Mouse (Mus musculus): ENCODE measurements around the gene Neurl1b. TPM values are rescaled to one million over a fixed set of nuclear protein-coding genes. Genes with fewer than 3 reads are reported as not detected.

Neurl1b gene
- total RNA-seq, 2 experiments from 2014 or later: 2.6 to 4.1 TPM

DNA sequence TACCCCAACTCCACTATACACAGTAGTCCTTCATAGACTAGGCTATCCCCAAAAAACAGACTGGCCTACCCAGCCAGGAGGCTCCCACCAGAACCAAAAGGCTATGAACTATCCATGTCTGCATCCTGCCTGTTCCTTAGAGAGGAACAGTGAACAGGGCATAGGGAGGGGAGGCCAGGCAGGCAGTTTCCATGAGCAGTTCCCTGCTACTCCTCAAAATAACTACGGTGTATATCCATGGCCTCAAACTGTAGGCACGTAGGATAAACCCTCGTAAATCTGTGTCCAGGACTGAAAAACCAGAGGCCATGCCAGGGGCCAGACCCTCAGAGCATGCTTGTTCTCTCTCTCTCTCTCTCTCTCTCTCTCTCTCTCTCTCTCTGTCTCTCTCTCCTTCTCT, 17.9 kb upstream of the Neurl1b start:
- no peak for DNase-seq

DNA sequence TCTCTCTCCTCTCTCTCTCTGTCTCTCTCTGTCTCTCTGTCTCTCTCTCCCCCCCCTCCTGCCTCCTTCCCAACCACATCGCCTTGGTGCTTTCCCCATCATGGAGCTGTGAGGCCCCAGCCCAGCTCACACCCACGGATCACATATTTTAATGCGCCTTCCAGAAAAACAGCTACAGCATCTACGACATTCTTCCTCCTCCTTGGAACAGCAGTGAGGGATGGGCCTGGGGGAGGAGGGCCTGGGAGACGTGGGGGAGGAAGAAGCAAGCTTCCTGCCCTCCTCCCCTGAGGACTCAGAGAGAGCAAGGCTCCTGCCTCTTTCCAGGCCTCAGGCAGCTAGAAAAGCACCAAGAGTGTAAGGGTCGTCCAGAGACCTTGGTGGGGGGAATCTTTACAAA, 17.3 kb upstream of the Neurl1b start:
- peak; percentile 76 for DNase-seq

GRCm38 (mm10) chr17:26405340-26406100, 9.1 kb upstream of the Neurl1b start:
- no peak for DNase-seq

DNA sequence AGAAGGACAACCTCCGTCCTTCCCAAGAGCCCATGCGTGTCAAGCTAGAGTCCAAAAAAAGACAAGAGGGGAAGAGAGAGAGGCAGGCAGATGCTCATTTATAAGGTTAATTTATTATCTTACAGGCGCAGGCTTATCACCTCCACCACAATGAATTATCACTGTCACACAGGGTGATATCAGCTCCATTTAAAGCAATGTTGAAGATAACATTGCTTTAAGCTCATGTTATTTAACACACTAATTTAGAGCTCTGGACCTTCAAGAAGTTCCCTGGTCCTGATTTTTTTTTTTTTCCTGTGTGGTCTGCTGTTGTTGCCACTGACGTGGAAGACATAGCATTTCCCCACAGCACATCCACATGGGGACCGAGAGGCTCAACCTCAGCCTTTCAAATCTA, 1.7 kb upstream of the Neurl1b start:
- no peak for DNase-seq

- DNase-seq: no peak
These were observed 476 bp upstream of the Neurl1b start for GRCm38 (mm10) chr17:26414184-26414522.

- no peak for DNase-seq
These were observed 781 bp downstream of the Neurl1b start for GRCm38 (mm10) chr17:26415355-26415865.

DNA sequence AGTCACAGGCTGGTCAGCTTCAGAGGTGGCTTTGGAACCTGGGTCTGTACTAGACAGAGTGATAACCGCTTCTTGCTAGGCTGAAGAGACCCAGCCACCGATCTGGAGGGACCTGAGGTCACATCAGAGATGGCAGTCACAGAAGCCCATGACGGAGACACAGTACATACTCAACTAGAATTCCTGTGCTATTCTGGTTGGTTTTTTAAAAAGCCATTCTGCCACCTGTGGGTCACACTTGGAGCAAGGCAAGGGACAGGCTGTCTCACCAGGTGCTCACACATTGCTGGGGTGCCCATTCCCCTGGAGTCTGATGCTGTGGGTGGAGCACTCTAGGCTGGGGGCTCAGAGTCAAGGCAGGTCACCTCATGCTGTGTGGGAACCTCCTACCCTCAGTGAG, 1.5 kb downstream of the Neurl1b start:
- no peak for DNase-seq

DNA sequence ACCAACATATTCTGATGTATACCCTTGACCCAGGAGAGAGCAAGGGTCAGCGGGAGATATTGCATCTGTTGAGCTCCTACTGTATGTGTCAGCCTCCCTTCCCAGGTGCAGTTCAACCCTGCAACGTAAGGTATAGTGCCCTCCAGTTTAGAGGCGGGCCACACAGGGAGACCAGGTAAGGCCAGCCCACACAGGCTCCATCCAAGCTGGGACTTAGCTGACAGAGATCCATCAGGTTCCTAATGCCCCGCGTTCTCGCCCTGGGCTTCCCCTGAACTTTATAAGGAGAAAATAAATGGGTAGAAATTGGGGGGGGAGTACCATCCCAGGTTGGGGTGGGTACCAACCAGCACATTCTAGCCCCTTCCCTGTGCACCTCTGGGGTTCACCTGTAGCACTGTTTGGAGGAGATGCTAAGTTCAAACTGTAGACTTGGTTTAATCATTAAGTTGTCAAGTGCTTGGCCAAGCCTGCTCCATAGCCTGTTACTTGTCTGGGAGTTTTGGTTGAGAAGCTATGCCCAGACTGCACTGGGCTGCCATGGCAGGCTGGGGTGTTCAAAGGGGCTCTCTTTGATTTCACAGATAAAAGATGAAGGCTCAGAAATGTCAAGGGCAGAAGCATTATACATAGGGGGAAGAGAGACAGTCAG, 3.3 kb downstream of the Neurl1b start:
- DNase-seq: no peak

DNA sequence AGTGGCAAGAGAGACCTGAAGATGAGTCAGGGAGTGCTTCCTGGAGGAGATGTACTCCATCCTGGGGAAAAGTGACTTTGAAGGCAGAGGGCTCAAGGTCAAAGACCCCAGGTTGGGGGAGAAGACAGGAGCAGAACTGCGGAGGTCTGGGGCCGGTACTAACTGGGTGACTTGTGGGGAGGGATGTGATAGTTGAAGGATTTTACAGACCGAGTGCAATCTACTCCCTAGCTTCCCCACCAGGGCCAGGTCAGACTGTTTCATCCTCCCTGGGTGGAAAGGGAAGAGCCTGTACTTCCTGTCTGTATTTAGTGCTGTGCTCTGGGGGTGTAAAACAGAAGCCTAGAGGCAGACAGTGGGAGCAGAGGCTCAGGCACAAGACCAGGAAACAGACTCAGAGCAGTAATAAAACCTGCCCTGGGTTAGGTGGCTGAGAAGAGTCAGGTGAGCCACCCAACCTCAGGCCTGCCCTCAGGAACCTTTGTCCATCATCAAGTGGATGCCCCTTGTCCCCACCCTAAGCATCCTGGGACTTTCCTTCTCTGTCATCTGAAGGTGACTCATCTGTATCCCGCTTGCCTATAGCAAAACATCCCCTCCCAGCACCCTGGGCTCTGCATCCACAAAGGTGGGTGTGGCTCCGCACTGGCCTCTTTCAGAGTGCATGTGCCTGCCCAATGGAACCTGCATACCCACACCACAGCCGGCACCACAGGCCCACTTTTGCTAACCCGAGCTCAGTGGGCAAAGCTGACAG, 6.0 kb downstream of the Neurl1b start:
- no peak for DNase-seq

DNA sequence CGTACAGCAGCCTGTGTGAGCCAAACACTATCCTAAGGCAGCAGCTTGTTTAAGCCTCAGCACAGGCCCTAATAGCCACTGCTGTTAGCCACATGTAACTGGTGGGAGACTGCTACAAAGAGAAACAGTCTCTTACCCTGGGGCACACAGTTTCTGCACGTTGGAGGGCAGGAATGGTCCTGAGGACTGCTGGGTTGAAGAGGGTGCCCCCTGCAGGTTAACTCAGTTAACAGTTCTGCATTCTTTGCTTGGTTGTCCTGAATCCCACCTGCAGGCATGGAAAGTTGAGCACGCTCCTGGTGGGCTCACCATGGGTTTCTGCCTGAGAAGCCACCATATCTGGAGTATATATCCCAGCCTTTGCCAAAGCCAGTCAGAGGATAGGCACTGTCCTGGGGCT, 6.9 kb downstream of the Neurl1b start:
- DNase-seq: no peak

DNA sequence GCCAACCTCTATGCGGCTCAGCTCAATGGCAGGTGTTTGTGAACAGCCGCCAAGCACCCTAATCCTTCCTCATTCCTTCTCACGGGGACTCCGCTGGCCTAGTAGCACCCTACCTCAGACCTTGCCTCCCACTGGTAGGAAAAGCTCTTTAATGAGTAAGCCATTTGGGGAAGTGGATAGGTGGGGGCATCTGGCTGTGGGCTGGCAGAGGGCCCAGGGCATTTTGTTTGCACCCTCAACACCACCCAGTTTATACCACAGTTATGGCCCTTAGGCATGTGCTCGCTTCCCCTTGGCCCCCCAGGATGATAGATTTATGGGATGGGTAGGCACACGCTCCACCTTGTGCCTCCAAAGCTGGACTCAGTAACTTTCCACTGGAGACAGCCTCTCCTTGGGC, 7.8 kb downstream of the Neurl1b start:
- DNase-seq: no peak

DNA sequence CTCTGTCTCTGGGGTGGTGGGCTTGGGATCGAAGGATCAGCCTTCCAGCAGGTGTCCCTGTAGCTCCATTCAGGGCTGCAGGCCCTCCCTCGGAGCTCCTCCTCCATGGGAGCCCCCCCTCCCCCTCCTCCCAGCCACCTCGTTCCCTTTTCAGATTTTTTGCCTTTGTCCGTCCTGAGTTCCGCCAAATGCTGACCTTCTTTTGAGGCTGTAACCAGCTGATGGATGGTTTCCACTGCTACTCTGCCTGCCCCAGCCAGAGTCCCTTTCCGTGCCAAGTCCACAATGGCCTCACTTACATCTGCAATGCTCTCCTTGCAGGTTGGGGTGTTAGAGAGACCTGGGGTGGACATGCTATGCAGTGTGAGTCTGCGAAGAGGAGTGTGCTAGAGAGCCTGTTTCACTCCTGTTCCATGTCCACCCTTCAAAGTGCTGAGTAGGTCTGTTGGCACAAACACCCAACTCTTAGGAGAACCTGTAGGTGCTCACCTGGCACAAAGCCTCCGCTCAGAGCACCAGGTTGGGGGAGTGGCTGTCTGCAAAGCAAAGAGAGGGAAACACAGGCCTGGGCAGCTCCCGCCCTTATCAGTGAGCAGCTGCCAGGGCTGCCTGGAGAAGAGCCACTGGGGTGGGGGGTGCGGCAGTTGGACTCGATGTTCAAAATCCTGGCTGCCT, 9.5 kb downstream of the Neurl1b start:
- peak; percentile 37 for DNase-seq

DNA sequence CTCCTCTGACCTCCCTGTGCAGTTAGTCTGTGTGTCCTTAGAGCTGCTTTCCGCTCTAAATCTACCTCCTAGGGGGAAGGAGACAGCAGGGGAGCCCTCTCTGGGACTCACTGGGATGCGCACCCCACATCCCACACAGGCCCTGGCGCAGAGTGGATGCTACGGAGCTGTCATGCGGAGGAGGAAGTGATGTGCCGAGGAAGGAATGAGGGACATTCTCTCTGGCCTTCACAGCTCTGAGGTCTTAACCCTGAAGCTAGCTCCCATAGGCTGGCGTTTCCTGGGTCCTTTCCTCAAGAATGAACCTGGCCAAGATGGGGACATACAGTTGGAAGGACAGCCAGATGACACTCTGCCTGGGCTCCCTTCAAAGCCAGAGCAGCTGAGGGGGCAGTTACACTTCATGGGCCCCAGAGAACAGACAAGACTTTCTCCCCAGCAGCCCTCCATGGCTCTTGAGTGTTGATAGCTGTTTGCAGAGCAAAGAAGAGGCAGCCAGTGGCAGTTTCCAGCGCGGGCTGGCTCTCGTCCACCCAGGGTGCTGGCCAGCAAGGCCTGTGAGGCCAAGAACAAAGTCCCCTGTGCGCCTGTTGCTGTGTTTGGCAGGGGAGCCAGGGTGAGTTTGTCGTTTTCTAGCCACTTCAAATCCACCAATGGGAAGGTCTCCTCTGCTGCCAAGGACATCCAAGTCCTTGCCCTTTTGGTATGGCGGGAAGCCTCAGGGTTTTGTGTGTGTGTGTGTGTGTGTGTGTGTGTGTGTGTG, 10.5 kb downstream of the Neurl1b start:
- DNase-seq: peak; percentile 85

GRCm38 (mm10) chr17:26433295-26433694, 18.7 kb downstream of the Neurl1b start:
- no peak for DNase-seq

GRCm38 (mm10) chr17:26437089-26437815, 22.6 kb downstream of the Neurl1b start:
- no peak for DNase-seq

DNA sequence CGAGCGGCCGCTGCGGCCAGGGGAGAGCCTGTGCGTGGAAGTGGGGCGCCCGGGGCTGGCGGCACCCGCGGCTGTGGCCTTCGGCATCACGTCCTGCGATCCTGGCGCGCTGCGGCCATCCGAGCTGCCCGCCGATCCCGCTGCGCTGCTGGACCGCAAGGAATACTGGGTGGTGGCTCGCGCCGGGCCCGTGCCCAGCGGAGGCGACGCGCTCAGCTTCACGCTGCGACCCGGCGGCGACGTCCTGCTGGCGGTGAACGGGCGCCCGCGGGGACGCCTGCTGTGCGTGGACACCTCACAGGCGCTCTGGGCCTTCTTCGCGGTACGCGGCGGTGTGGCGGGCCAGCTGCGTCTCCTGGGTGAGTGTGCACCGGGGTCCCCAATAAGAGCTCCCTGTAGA, 24.4 kb downstream of the Neurl1b start:
- DNase-seq: no peak

DNA sequence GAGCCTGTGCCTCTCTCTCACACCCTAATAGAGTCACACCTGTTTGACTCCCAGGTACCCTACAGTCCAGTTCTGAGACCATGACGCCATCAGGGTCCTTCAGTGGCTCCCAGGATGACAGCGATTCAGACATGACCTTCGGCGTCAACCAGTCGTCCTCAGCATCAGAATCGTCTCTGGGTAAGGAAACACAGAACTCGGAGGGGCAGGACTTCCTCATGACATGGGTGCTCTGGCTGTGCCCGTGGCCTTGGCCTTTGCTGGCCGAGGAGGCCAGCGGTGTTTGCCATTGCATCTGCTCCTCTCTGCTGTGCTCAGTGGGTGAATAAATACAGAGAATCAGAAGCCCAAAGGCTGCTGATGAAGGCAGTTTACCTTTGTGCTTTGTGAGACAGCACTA, 26.4 kb downstream of the Neurl1b start:
- DNase-seq: no peak

GRCm38 (mm10) chr17:26442197-26442596, 27.6 kb downstream of the Neurl1b start:
- DNase-seq: no peak

GRCm38 (mm10) chr17:26443865-26444264, 29.2 kb downstream of the Neurl1b start:
- DNase-seq: no peak

DNA sequence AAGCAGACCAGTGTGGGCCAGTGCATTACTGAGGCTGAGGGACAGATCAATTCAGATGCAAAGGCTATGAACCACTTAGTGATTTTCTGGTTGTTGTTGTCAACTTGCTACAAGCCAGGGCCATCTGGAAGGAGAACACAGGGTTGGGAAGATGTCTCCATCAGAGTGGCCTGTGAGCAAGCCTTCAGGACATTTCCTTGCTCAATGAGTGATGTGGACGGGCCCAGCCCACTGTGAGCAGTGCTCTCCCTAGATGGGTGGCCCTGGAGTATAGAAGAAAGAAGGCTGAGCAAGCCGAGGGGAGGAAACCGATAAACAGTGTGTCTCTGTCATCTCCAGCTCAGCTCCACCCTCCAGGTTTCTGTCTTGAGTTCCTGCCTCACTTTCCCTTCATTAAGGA, 34.8 kb downstream of the Neurl1b start:
- no peak for DNase-seq

Data from gastrocnemius, postnatal 25 days (tissue).